Mouse (Mus musculus) liver, embryonic 12.5 days (tissue): ENCODE data around the gene Nip7. TPM values are rescaled to one million over a fixed set of nuclear protein-coding genes. Genes with fewer than 3 reads are reported as not detected.
A peak's percentile ranks its signal among the peaks of the same experiment; 100 is the strongest.

Source experiments
- ATAC-seq: fragments of 200-750 bp; cut with Nextera tagmentation; 2 replicates; pipeline ENCODE4 v1.8.0; 2017; ENCODE audit warnings: moderate number of reproducible peaks, mild to moderate bottlenecking, moderate library complexity
- H3K27ac ChIP-seq: fragments of 300-500 bp; sonication (generic); 2 replicates; pipeline ENCODE4 v1.5.1; 2016; ENCODE audit warnings: mild to moderate bottlenecking
- H3K27me3 ChIP-seq: fragments of 300-500 bp; sonication (generic); replicated peaks from 2 replicates; pipeline ENCODE4 v1.6.1; 2016; ENCODE audit warnings: mild to moderate bottlenecking, moderate library complexity
- H3K36me3 ChIP-seq: fragments of 300-500 bp; sonication (generic); 2 replicates; pipeline ENCODE4 v1.6.1; 2016; ENCODE audit warnings: mild to moderate bottlenecking, moderate library complexity
- H3K4me1 ChIP-seq: fragments of 300-500 bp; sonication (generic); 2 replicates; pipeline ENCODE4 v1.6.1; 2016
- H3K4me2 ChIP-seq: fragments of 300-500 bp; sonication (generic); 2 replicates; pipeline ENCODE4 v1.6.1; 2016; ENCODE audit warnings: mild to moderate bottlenecking, moderate library complexity
- H3K4me3 ChIP-seq: fragments of 300-500 bp; sonication (generic); 2 replicates; pipeline ENCODE4 v1.5.1; 2016; ENCODE audit warnings: mild to moderate bottlenecking, moderate library complexity
- H3K9ac ChIP-seq: fragments of 300-500 bp; sonication (generic); 2 replicates; pipeline ENCODE4 v1.6.1; 2016; ENCODE audit warnings: mild to moderate bottlenecking, moderate library complexity
- H3K9me3 ChIP-seq: fragments of 300-500 bp; sonication (generic); replicated peaks from 2 replicates; pipeline ENCODE4 v1.6.1; 2016; ENCODE audit warnings: mild to moderate bottlenecking, moderate library complexity
- WGBS: fragments of 180-500 bp; shearing (Covaris S2); methylation state at CpG from one replicate; pipeline ENCODE4 v1.1.7; 2016; ENCODE audit not compliant: insufficient replicate concordance; 5-methylcytosine and 5-hydroxymethylcytosine counted together
- microRNA-seq: library from miRNA; unstranded; fragments of <30 nt; microRNA quantifications from one replicate; pipeline ENCODE4, GENCODE M21; 2017
- polyA plus RNA-seq: library from polyadenylated mRNA; unstranded; fragments of >200 nt; fragmentation: Nextera tagmentation; extraction: Ambion mirVana; gene quantifications from 2 replicates; pipeline ENCODE4 v1.2.1, GENCODE M21; 2016

Gene Nip7
- polyA plus RNA-seq, 1 experiment from 2014 or later: 83.8 TPM

GRCm38 (mm10) chr8:107108978-107109720, 52.5 kb downstream of the Nip7 start:
- no peaks in the 10 kb centered on the region for H3K36me3 ChIP-seq
- WGBS: 62% methylated on average over 23 of the region's 23 CpGs
- H3K4me1 ChIP-seq: peaks cover under 1% of the 10 kb centered on the region
- ATAC-seq: peak; percentile 47; the same call in 1 of the 2 replicates
- H3K9me3 ChIP-seq: no peaks in the 10 kb centered on the region
- 0 out of 2 replicates have a peak overlapping the region, but pooled peaks have one; percentile 15 for H3K4me3 ChIP-seq
- H3K9ac ChIP-seq: no peak overlapping the region
- no peak overlapping the region for H3K27ac ChIP-seq
- no peaks in the 10 kb centered on the region for H3K27me3 ChIP-seq
- peak overlapping the region; percentile 13 for H3K4me2 ChIP-seq

- H3K27me3 ChIP-seq: no peaks in the 10 kb centered on the region
- no peak for ATAC-seq
- H3K27ac ChIP-seq: no peak overlapping the region
- peaks cover 8% of the 10 kb centered on the region for H3K4me1 ChIP-seq
- no peak overlapping the region for H3K9ac ChIP-seq
- H3K9me3 ChIP-seq: no peaks in the 10 kb centered on the region
- no peaks in the 10 kb centered on the region for H3K36me3 ChIP-seq
- H3K4me2 ChIP-seq: no peak overlapping the region
- 56% methylated on average over 5 of the region's 5 CpGs for WGBS
- H3K4me3 ChIP-seq: no peak overlapping the region
Observed at GRCm38 (mm10) chr8:107109816-107110435, 53.2 kb downstream of the Nip7 start.

Small RNA genes lying within 50 kb of the gene (microRNA-seq; reads per million reads assigned to microRNA genes)
- gene Mir7075: 1.4 reads per million

Other genes with a start within 250 kb of the Nip7 start
- 0.04 TPM in 2 replicates for gene Has3, start 186.6 kb upstream of the Nip7 start, polyA plus RNA-seq
- gene Utp4, start 163.2 kb upstream of the Nip7 start, polyA plus RNA-seq: 69.5 and 73.2 TPM in 2 replicates
- gene Sntb2, start 121.1 kb upstream of the Nip7 start, polyA plus RNA-seq: 3.5 and 4.1 TPM in 2 replicates
- gene Vps4a, start 25.7 kb upstream of the Nip7 start, polyA plus RNA-seq: 32.8 and 33.7 TPM in 2 replicates
- gene Pdf, start 8.3 kb upstream of the Nip7 start, polyA plus RNA-seq: 30.1 and 35.4 TPM in 2 replicates
- gene Cog8, start 188 bp upstream of the Nip7 start, polyA plus RNA-seq: 31.2 and 32.2 TPM in 2 replicates
- gene Tmed6, start 8.8 kb downstream of the Nip7 start, polyA plus RNA-seq: 5.6 and 5.7 TPM in 2 replicates
- gene Terf2, start 39.7 kb downstream of the Nip7 start, polyA plus RNA-seq: 9.2 and 11.5 TPM in 2 replicates
- gene Cyb5b, start 93.8 kb downstream of the Nip7 start, polyA plus RNA-seq: 51.8 and 52.5 TPM in 2 replicates
- 3.4 and 3.5 TPM in 2 replicates for gene Nfat5, start 236.6 kb downstream of the Nip7 start, polyA plus RNA-seq